8 mouse cellular contexts compared by ENCODE assay signal in the genomic region with DNA sequence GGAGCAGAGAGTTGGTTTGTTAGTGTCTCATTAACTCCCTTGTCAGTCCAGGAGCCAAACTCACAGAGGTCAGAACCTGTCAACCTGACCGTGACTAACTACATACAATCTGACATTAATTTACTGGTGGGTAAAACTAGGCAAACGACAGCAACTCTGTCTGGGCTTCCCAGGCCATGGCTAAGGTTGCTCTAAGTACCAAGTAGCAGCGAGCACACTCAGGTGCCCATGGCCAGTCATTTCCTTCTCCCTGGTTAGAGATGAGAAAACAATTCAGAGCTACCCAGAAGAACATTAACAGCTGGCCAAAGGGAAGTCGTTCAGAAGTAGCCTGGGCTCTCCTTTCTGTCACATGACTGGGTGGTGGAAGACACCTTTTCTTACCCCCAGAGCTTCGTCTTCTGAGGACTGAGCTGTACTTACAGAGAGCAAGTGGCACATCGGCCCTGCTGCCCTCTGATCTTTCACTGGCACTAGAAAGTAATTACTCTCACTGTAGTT. TPM values are rescaled to one million over a fixed set of nuclear protein-coding genes. Genes with fewer than 3 reads are reported as not detected.
DNase-seq lines count a peak whose midpoint lies in the region; ATAC-seq and TF ChIP-seq lines count a peak whose summit lies in the region.

No protein-coding gene starts in this region.

- no peak for TF ChIP-seq CTCF in heart, adult 2 months (IDR thresholded peaks at IDR 0.05)

- no peak for TF ChIP-seq EP300 in heart, adult 2 months (IDR thresholded peaks at IDR 0.05; ENCODE audit: insufficient read depth, low read depth, low read length)

- H3K9me3 ChIP-seq in embryonic facial prominence, embryonic 10.5 days, result no peaks in the 10 kb centered on the region
- no peaks in the 10 kb centered on the region for H3K9me3 ChIP-seq in midbrain, embryonic 12.5 days

- no peak for TF ChIP-seq POLR2A in heart, adult 2 months (IDR thresholded peaks at IDR 0.05; ENCODE audit: insufficient read depth, low read depth, low read length)

- 12% methylated on average over 6 of the region's 6 CpGs for WGBS in heart, adult 2 months
- WGBS in embryonic facial prominence, embryonic 10.5 days, result 38% methylated on average over 6 of the region's 6 CpGs
- 66% methylated on average over 6 of the region's 6 CpGs for WGBS in midbrain, embryonic 12.5 days

- peak overlapping the region; percentile 99 for H3K27ac ChIP-seq in heart, adult 2 months
- H3K27ac ChIP-seq in embryonic facial prominence, embryonic 10.5 days (replicated peaks), result peak overlapping the region; percentile 94; the same call in 1 of the 2 replicates
- H3K27ac ChIP-seq in midbrain, embryonic 12.5 days (replicated peaks), result no peak overlapping the region

- H3K4me2 ChIP-seq in midbrain, embryonic 12.5 days (replicated peaks), result peak overlapping the region; percentile 80

- DNase-seq in heart, adult 2 months, result no peak
- DNase-seq in heart, adult 11 months, result no peak
- DNase-seq in embryonic facial prominence, embryonic 10.5 days (ENCODE audit: low spot score), result no peak
- DNase-seq in kidney, adult 11 months, result peak; percentile 70
- DNase-seq in ovary, postnatal 14 days (ENCODE audit: low spot score), result no peak
- no peak for DNase-seq in T-cell, adult 2 months (ENCODE audit: low spot score)

- H3K4me1 ChIP-seq in heart, adult 2 months (ENCODE audit: control insufficient read depth, insufficient read depth, low read length), result peaks cover 21% of the 10 kb centered on the region
- H3K4me1 ChIP-seq in embryonic facial prominence, embryonic 10.5 days, result peaks cover 63% of the 10 kb centered on the region
- peaks cover 51% of the 10 kb centered on the region for H3K4me1 ChIP-seq in midbrain, embryonic 12.5 days

- H3K4me3 ChIP-seq in heart, adult 2 months, result peak overlapping the region; percentile 86
- H3K4me3 ChIP-seq in embryonic facial prominence, embryonic 10.5 days, result peak overlapping the region; percentile 95
- peak overlapping the region; percentile 89 for H3K4me3 ChIP-seq in midbrain, embryonic 12.5 days

- peaks cover 3% of the 10 kb centered on the region for H3K36me3 ChIP-seq in heart, adult 2 months (ENCODE audit: control insufficient read depth, insufficient read depth, low read length)
- H3K36me3 ChIP-seq in embryonic facial prominence, embryonic 10.5 days (replicated peaks), result peaks cover 18% of the 10 kb centered on the region; the same call in 1 of the 2 replicates
- H3K36me3 ChIP-seq in midbrain, embryonic 12.5 days, result no peaks in the 10 kb centered on the region

- no peaks in the 10 kb centered on the region for H3K27me3 ChIP-seq in heart, adult 2 months (ENCODE audit: control insufficient read depth, insufficient read depth, low read length)
- H3K27me3 ChIP-seq in embryonic facial prominence, embryonic 10.5 days (replicated peaks; ENCODE audit: low read depth, poor library complexity, severe bottlenecking), result no peaks in the 10 kb centered on the region
- H3K27me3 ChIP-seq in midbrain, embryonic 12.5 days, result 0 out of 2 replicates have a peak, but pooled peaks cover 4% of the 10 kb centered on the region

- ATAC-seq in midbrain, embryonic 12.5 days (ENCODE audit: low FRiP score, low read depth), result no peak
- no peak for ATAC-seq in cerebellum, adult (ENCODE audit: insufficient number of reproducible peaks, low FRiP score, low TSS enrichment)

- intact Hi-C loops in heart, adult 2 months (cut with DNase I), result no loop called here

- peak overlapping the region; percentile 18 for H3K9ac ChIP-seq in heart, adult 2 months (ENCODE audit: low read depth, low read length)
- peak overlapping the region; percentile 84 for H3K9ac ChIP-seq in midbrain, embryonic 12.5 days (replicated peaks)

- peaks cover 6% of the 10 kb centered on the region for H3K79me2 ChIP-seq in heart, adult 2 months (replicated peaks; ENCODE audit: control insufficient read depth, insufficient read depth, low read length)

RNA-seq across cellular contexts. Expression of gene Josd1, which starts 2.5 kb away (rescaled TPM):
- 10 to 100 TPM; 22.1 to 24.9 TPM for total RNA-seq in heart, adult 2 months (2021)
- 16.1 and 25.6 TPM in 2 replicates for polyA plus RNA-seq in heart, adult 2 months (2012; rRNA removed)
- 22.9 and 23.9 TPM in 2 replicates for polyA plus RNA-seq in embryonic facial prominence, embryonic 10.5 days (2016; fragmentation: Nextera tagmentation; extraction: Ambion mirVana)
- polyA plus RNA-seq in midbrain, embryonic 12.5 days (2016; fragmentation: Nextera tagmentation; extraction: Ambion mirVana), result 24.8 and 27.5 TPM in 2 replicates

RNA-seq across cellular contexts. Expression of gene Gtpbp1, which starts 5.5 kb away (rescaled TPM):
- total RNA-seq in heart, adult 2 months (2021), result 10 to 100 TPM; 26.9 to 30.1 TPM
- 27.0 and 30.5 TPM in 2 replicates for polyA plus RNA-seq in heart, adult 2 months (2012; rRNA removed)
- polyA plus RNA-seq in embryonic facial prominence, embryonic 10.5 days (2016; fragmentation: Nextera tagmentation; extraction: Ambion mirVana), result 47.7 and 51.6 TPM in 2 replicates
- 44.8 and 51.0 TPM in 2 replicates for polyA plus RNA-seq in midbrain, embryonic 12.5 days (2016; fragmentation: Nextera tagmentation; extraction: Ambion mirVana)

RNA-seq across cellular contexts. Expression of gene Tomm22, which starts 14.5 kb away (rescaled TPM):
- 100 to 1,000 TPM in 1 of 2 experiments, 10 to 100 TPM in 1; 99.8 to 109 TPM for total RNA-seq in heart, adult 2 months (2021)
- 57.8 and 112 TPM in 2 replicates for polyA plus RNA-seq in heart, adult 2 months (2012; rRNA removed)
- 250 and 258 TPM in 2 replicates for polyA plus RNA-seq in embryonic facial prominence, embryonic 10.5 days (2016; fragmentation: Nextera tagmentation; extraction: Ambion mirVana)
- polyA plus RNA-seq in midbrain, embryonic 12.5 days (2016; fragmentation: Nextera tagmentation; extraction: Ambion mirVana), result 252 and 269 TPM in 2 replicates

RNA-seq across cellular contexts. Expression of gene Cby1, which starts 26.2 kb away (rescaled TPM):
- 10 to 100 TPM; 18.6 to 19.3 TPM for total RNA-seq in heart, adult 2 months (2021)
- polyA plus RNA-seq in heart, adult 2 months (2012; rRNA removed), result 10.1 and 13.8 TPM in 2 replicates
- 60.3 and 69.6 TPM in 2 replicates for polyA plus RNA-seq in embryonic facial prominence, embryonic 10.5 days (2016; fragmentation: Nextera tagmentation; extraction: Ambion mirVana)
- polyA plus RNA-seq in midbrain, embryonic 12.5 days (2016; fragmentation: Nextera tagmentation; extraction: Ambion mirVana), result 79.7 and 82.0 TPM in 2 replicates

RNA-seq across cellular contexts. Expression of gene Fam227a, which starts 26.4 kb away (rescaled TPM):
- under 1 TPM; 0.75 to 0.84 TPM for total RNA-seq in heart, adult 2 months (2021)
- 1.2 and 1.4 TPM in 2 replicates for polyA plus RNA-seq in heart, adult 2 months (2012; rRNA removed)
- polyA plus RNA-seq in embryonic facial prominence, embryonic 10.5 days (2016; fragmentation: Nextera tagmentation; extraction: Ambion mirVana), result 2.0 and 2.3 TPM in 2 replicates
- polyA plus RNA-seq in midbrain, embryonic 12.5 days (2016; fragmentation: Nextera tagmentation; extraction: Ambion mirVana), result 4.6 and 5.4 TPM in 2 replicates
